ENCODE assay signal across 8 mouse cellular contexts in the genomic region with DNA sequence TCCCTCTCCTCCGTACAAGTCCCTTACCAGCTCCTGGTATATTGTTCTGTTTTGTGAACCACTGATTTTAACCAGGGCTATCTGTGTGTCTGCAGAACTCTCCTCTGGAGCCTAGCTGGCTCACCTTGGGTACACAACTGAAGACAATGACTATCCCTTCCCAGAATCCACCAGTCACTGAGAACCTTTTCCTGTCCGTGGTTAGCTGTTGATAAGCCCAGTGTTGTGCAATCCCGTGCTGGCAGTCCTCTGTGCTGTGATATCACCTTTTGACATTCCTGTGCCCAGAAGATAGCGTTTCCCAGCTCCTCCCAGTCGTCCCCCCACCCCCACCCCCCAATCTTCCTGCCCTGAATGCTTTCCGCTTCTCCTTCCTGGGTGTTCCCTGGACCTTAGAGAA.
DNase-seq lines count a peak whose midpoint lies in the region; ATAC-seq and TF ChIP-seq lines count a peak whose summit lies in the region.

No protein-coding gene starts in this region.

- H3K9me3 ChIP-seq in erythroblast, embryonic 14.5 days (ENCODE audit: control insufficient read depth, low read length) = peaks cover 3% of the 10 kb centered on the region; the same call in 1 of the 2 replicates
- no peaks in the 10 kb centered on the region for H3K9me3 ChIP-seq in intestine, embryonic 16.5 days (ENCODE audit: control insufficient read depth, low read length)
- H3K9me3 ChIP-seq in lung, embryonic 14.5 days (ENCODE audit: low read depth, low read length) = no peaks in the 10 kb centered on the region
- H3K9me3 ChIP-seq in stomach, postnatal 0 days (ENCODE audit: control insufficient read depth, low read length) = no peaks in the 10 kb centered on the region

- DNase-seq in ovary, adult 18-20 months (ENCODE audit: low spot score) = peak; percentile 20
- DNase-seq in ovary, postnatal 10 days (ENCODE audit: low spot score) = no peak
- peak; percentile 19 for DNase-seq in lung, embryonic 14.5 days
- peak; percentile 37 for DNase-seq in stomach, postnatal 0 days (ENCODE audit: low spot score)
- DNase-seq in gastrocnemius, adult 8-10 months (ENCODE audit: low spot score in 2 of 2) = no peak
- no peak for DNase-seq in testis, postnatal 10 days (ENCODE audit: low spot score)

- peak overlapping the region; percentile 61 for H3K4me3 ChIP-seq in erythroblast, embryonic 14.5 days (replicated peaks)
- H3K4me3 ChIP-seq in intestine, embryonic 16.5 days (ENCODE audit: low read length) = no peak overlapping the region
- no peak overlapping the region for H3K4me3 ChIP-seq in lung, embryonic 14.5 days (ENCODE audit: low read depth, low read length)
- H3K4me3 ChIP-seq in stomach, postnatal 0 days (ENCODE audit: low read depth, low read length) = no peak overlapping the region

- H3K9ac ChIP-seq in intestine, embryonic 16.5 days (ENCODE audit: low read depth, low read length) = no peak overlapping the region
- H3K9ac ChIP-seq in lung, embryonic 14.5 days = no peak overlapping the region
- H3K9ac ChIP-seq in stomach, postnatal 0 days (ENCODE audit: low read length) = no peak overlapping the region

- no peak overlapping the region for H3K4me2 ChIP-seq in intestine, embryonic 16.5 days (ENCODE audit: low read depth, low read length)
- H3K4me2 ChIP-seq in lung, embryonic 14.5 days = peak overlapping the region; percentile 60
- H3K4me2 ChIP-seq in stomach, postnatal 0 days (replicated peaks; ENCODE audit: low read depth) = peak overlapping the region; percentile 65; the same call in 1 of the 2 replicates

- TF ChIP-seq CTCF in lung, embryonic 14.5 days (IDR thresholded peaks at IDR 0.05; ENCODE audit: low read depth) = no peak
- TF ChIP-seq CTCF in stomach, postnatal 0 days (IDR thresholded peaks at IDR 0.05; ENCODE audit: low read depth) = no peak

- no peak for TF ChIP-seq EP300 in stomach, postnatal 0 days (optimal IDR thresholded peaks at IDR 0.05)

- no peaks in the 10 kb centered on the region for H3K36me3 ChIP-seq in erythroblast, embryonic 14.5 days (ENCODE audit: control insufficient read depth)
- no peaks in the 10 kb centered on the region for H3K36me3 ChIP-seq in intestine, embryonic 16.5 days (ENCODE audit: control insufficient read depth, insufficient read depth, low read length)
- no peaks in the 10 kb centered on the region for H3K36me3 ChIP-seq in lung, embryonic 14.5 days (ENCODE audit: insufficient read depth)
- H3K36me3 ChIP-seq in stomach, postnatal 0 days (ENCODE audit: control insufficient read depth, insufficient read depth, low read length) = no peaks in the 10 kb centered on the region

- H3K27me3 ChIP-seq in erythroblast, embryonic 14.5 days (ENCODE audit: control insufficient read depth) = peaks cover 6% of the 10 kb centered on the region; the same call in 1 of the 2 replicates
- no peaks in the 10 kb centered on the region for H3K27me3 ChIP-seq in intestine, embryonic 16.5 days (replicated peaks; ENCODE audit: control insufficient read depth, insufficient read depth, low read length)
- H3K27me3 ChIP-seq in lung, embryonic 14.5 days (ENCODE audit: insufficient read depth, low read length) = no peaks in the 10 kb centered on the region
- no peaks in the 10 kb centered on the region for H3K27me3 ChIP-seq in stomach, postnatal 0 days (ENCODE audit: control insufficient read depth, insufficient read depth, low read length)

- ATAC-seq in intestine, embryonic 16.5 days = peak; percentile 92
- ATAC-seq in lung, embryonic 14.5 days (ENCODE audit: insufficient read depth) = peak; percentile 64
- peak; percentile 72; the same call in 1 of the 2 replicates for ATAC-seq in stomach, postnatal 0 days (ENCODE audit: low FRiP score, low TSS enrichment)

- 30% methylated on average over 6 of the region's 6 CpGs for WGBS in intestine, embryonic 16.5 days
- WGBS in lung, embryonic 14.5 days = 18% methylated on average over 6 of the region's 6 CpGs
- 27% methylated on average over 6 of the region's 6 CpGs for WGBS in stomach, postnatal 0 days

- peaks cover 51% of the 10 kb centered on the region for H3K4me1 ChIP-seq in erythroblast, embryonic 14.5 days (ENCODE audit: control insufficient read depth)
- peaks cover 8% of the 10 kb centered on the region for H3K4me1 ChIP-seq in intestine, embryonic 16.5 days (ENCODE audit: control insufficient read depth, insufficient read depth, low read length)
- no peaks in the 10 kb centered on the region for H3K4me1 ChIP-seq in lung, embryonic 14.5 days (ENCODE audit: insufficient read depth)
- H3K4me1 ChIP-seq in stomach, postnatal 0 days (replicated peaks; ENCODE audit: control insufficient read depth, insufficient read depth) = no peaks in the 10 kb centered on the region

- peak overlapping the region; percentile 28; the same call in 1 of the 2 replicates for H3K27ac ChIP-seq in intestine, embryonic 16.5 days (ENCODE audit: low read length)
- 0 out of 2 replicates have a peak overlapping the region, but pooled peaks have one; percentile 48 for H3K27ac ChIP-seq in lung, embryonic 14.5 days (ENCODE audit: low read depth)
- no peak overlapping the region for H3K27ac ChIP-seq in stomach, postnatal 0 days (replicated peaks)

Comparison
In these comparisons a context has a peak if more than half of its experiments do, and no peak if none do; other contexts are left out.
1. DNase-seq: peak in ovary, adult 18-20 months (single experiment), lung, embryonic 14.5 days (single experiment) and stomach, postnatal 0 days (single experiment); none in ovary, postnatal 10 days (single experiment), gastrocnemius, adult 8-10 months (0 of 2) and testis, postnatal 10 days (single experiment).
2. Peak in every context shown above with its lines, with median percentiles within 50 percentile points of each other: ATAC-seq.